Mouse (Mus musculus) kidney, embryonic 15.5 days (tissue): ENCODE measurements around the gene Rere. TPM values are rescaled to one million over a fixed set of nuclear protein-coding genes. Genes with fewer than 3 reads are reported as not detected.

Experiments used
- ATAC-seq: fragments of 200-750 bp; cut with Nextera tagmentation; replicated peaks from 2 replicates; pipeline ENCODE4 v1.8.0; 2017; ENCODE audit warnings: moderate TSS enrichment; ENCODE audit not compliant: low FRiP score
- H3K27ac ChIP-seq: fragments of 300-500 bp; sonication (generic); 2 replicates; pipeline ENCODE4 v1.5.1; 2015; ENCODE audit warnings: mild to moderate bottlenecking, inconsistent platforms
- H3K27me3 ChIP-seq: fragments of 300-500 bp; sonication (generic); 2 replicates; pipeline ENCODE4 v1.6.1; 2015; ENCODE audit warnings: inconsistent platforms
- H3K36me3 ChIP-seq: fragments of 300-500 bp; sonication (generic); 2 replicates; pipeline ENCODE4 v1.6.1; 2015; ENCODE audit warnings: inconsistent platforms
- H3K4me1 ChIP-seq: fragments of 300-500 bp; sonication (generic); 2 replicates; pipeline ENCODE4 v1.6.1; 2015; ENCODE audit warnings: inconsistent platforms
- H3K4me2 ChIP-seq: fragments of 300-500 bp; sonication (generic); 2 replicates; pipeline ENCODE4 v1.6.1; 2015; ENCODE audit warnings: moderate library complexity, mild to moderate bottlenecking, inconsistent platforms
- H3K4me3 ChIP-seq: fragments of 300-500 bp; sonication (generic); replicated peaks from 2 replicates; pipeline ENCODE4 v1.5.1; 2015; ENCODE audit warnings: mild to moderate bottlenecking, inconsistent platforms
- H3K9ac ChIP-seq: fragments of 300-500 bp; sonication (generic); 2 replicates; pipeline ENCODE4 v1.6.1; 2015; ENCODE audit warnings: mild to moderate bottlenecking, inconsistent platforms
- H3K9me3 ChIP-seq: fragments of 300-500 bp; sonication (generic); replicated peaks from 2 replicates; pipeline ENCODE4 v1.6.1; 2016; ENCODE audit warnings: inconsistent platforms
- WGBS: fragments of 180-500 bp; shearing (Covaris S2); methylation state at CpG from one replicate; pipeline ENCODE4 v1.1.7; 2015; ENCODE audit warnings: mixed read lengths; 5-methylcytosine and 5-hydroxymethylcytosine counted together
- polyA plus RNA-seq: library from polyadenylated mRNA; unstranded; fragments of >200 nt; fragmentation: Nextera tagmentation; extraction: Ambion mirVana; gene quantifications from 2 replicates; pipeline ENCODE4 v1.2.1, GENCODE M21; 2015

Rere gene
- polyA plus RNA-seq, 1 experiment from 2014 or later = 35.1 TPM

- no peak for ATAC-seq
- Histone ChIP-seq H3K36me3 (peaks cover 18% of the 10 kb centered on the region), H3K27ac (no peak overlapping the region), H3K9me3 (no peaks in the 10 kb centered on the region; the same call in 1 of the 2 replicates), H3K4me1 (peaks cover 28% of the 10 kb centered on the region), H3K27me3 (no peaks in the 10 kb centered on the region), H3K4me2 (no peak overlapping the region), H3K4me3 (no peak overlapping the region), H3K9ac (no peak overlapping the region)
- 95% methylated on average over 3 of the region's 3 CpGs for WGBS
Observed at GRCm38 (mm10) chr4:150291900-150292299, 10.5 kb downstream of the Rere start.

- WGBS = 95% methylated on average over 7 of the region's 7 CpGs
- no peak for ATAC-seq
- no peak overlapping the region for H3K9ac ChIP-seq
- no peak overlapping the region for H3K4me3 ChIP-seq
- H3K27ac ChIP-seq = no peak overlapping the region
- H3K4me2 ChIP-seq = no peak overlapping the region
- H3K9me3 ChIP-seq = no peaks in the 10 kb centered on the region; the same call in 1 of the 2 replicates
- peaks cover 18% of the 10 kb centered on the region for H3K36me3 ChIP-seq
- H3K27me3 ChIP-seq = no peaks in the 10 kb centered on the region
- H3K4me1 ChIP-seq = peaks cover 1% of the 10 kb centered on the region; the same call in 1 of the 2 replicates
Observed at GRCm38 (mm10) chr4:150294870-150295269, 13.4 kb downstream of the Rere start.

GRCm38 (mm10) chr4:150295966-150296365 lies 14.5 kb downstream of the Rere start:
- no peak for ATAC-seq
- Histone ChIP-seq H3K9me3 (no peaks in the 10 kb centered on the region; the same call in 1 of the 2 replicates), H3K4me1 (no peaks in the 10 kb centered on the region), H3K9ac (no peak overlapping the region), H3K27me3 (no peaks in the 10 kb centered on the region), H3K4me3 (no peak overlapping the region), H3K4me2 (no peak overlapping the region), H3K36me3 (peaks cover 14% of the 10 kb centered on the region), H3K27ac (no peak overlapping the region)
- 97% methylated on average over 7 of the region's 7 CpGs for WGBS

GRCm38 (mm10) chr4:150302726-150303125 lies 21.3 kb downstream of the Rere start:
- H3K36me3 ChIP-seq = 0 out of 2 replicates have a peak, but pooled peaks cover 4% of the 10 kb centered on the region
- 88% methylated on average over 8 of the region's 8 CpGs for WGBS
- no peaks in the 10 kb centered on the region for H3K9me3 ChIP-seq
- no peak overlapping the region for H3K4me2 ChIP-seq
- peaks cover 33% of the 10 kb centered on the region for H3K4me1 ChIP-seq
- H3K9ac ChIP-seq = no peak overlapping the region
- H3K4me3 ChIP-seq = no peak overlapping the region
- no peak for ATAC-seq
- H3K27ac ChIP-seq = no peak overlapping the region
- H3K27me3 ChIP-seq = no peaks in the 10 kb centered on the region

- Histone ChIP-seq H3K27ac (0 out of 2 replicates have a peak overlapping the region, but pooled peaks have one; percentile 18), H3K27me3 (no peaks in the 10 kb centered on the region), H3K36me3 (no peaks in the 10 kb centered on the region), H3K4me3 (no peak overlapping the region), H3K9ac (no peak overlapping the region), H3K9me3 (no peaks in the 10 kb centered on the region), H3K4me1 (peaks cover 50% of the 10 kb centered on the region), H3K4me2 (no peak overlapping the region)
- ATAC-seq = no peak
- 55% methylated on average over 2 of the region's 2 CpGs for WGBS
Observed at GRCm38 (mm10) chr4:150306701-150307100, 25.3 kb downstream of the Rere start.

GRCm38 (mm10) chr4:150307226-150307625 lies 25.8 kb downstream of the Rere start:
- H3K27ac ChIP-seq = no peak overlapping the region
- H3K9ac ChIP-seq = no peak overlapping the region
- no peak for ATAC-seq
- H3K9me3 ChIP-seq = no peaks in the 10 kb centered on the region
- H3K4me3 ChIP-seq = no peak overlapping the region
- H3K27me3 ChIP-seq = no peaks in the 10 kb centered on the region
- WGBS = 96% methylated on average over 1 of the region's 1 CpGs
- peaks cover 50% of the 10 kb centered on the region for H3K4me1 ChIP-seq
- H3K4me2 ChIP-seq = no peak overlapping the region
- H3K36me3 ChIP-seq = no peaks in the 10 kb centered on the region

- Histone ChIP-seq H3K4me2 (no peak overlapping the region), H3K4me3 (no peak overlapping the region), H3K36me3 (no peaks in the 10 kb centered on the region), H3K27me3 (no peaks in the 10 kb centered on the region), H3K9me3 (no peaks in the 10 kb centered on the region), H3K9ac (no peak overlapping the region), H3K27ac (no peak overlapping the region), H3K4me1 (peaks cover 36% of the 10 kb centered on the region)
- 65% methylated on average over 2 of the region's 2 CpGs for WGBS
- ATAC-seq = no peak
Observed at GRCm38 (mm10) chr4:150311431-150311830, 30.0 kb downstream of the Rere start.

- ATAC-seq = no peak
- Histone ChIP-seq H3K4me3 (no peak overlapping the region), H3K4me1 (peaks cover 26% of the 10 kb centered on the region; the same call in 1 of the 2 replicates), H3K9me3 (no peaks in the 10 kb centered on the region), H3K9ac (no peak overlapping the region), H3K27ac (no peak overlapping the region), H3K4me2 (no peak overlapping the region), H3K36me3 (no peaks in the 10 kb centered on the region), H3K27me3 (no peaks in the 10 kb centered on the region)
- 91% methylated on average over 2 of the region's 2 CpGs for WGBS
Observed at GRCm38 (mm10) chr4:150312646-150313045, 31.2 kb downstream of the Rere start.

GRCm38 (mm10) chr4:150315301-150315700 lies 33.9 kb downstream of the Rere start:
- ATAC-seq = no peak
- WGBS = 96% methylated on average over 19 of the region's 19 CpGs
- 0 out of 2 replicates have a peak, but pooled peaks cover 18% of the 10 kb centered on the region for H3K4me1 ChIP-seq
- H3K9ac ChIP-seq = no peak overlapping the region
- no peak overlapping the region for H3K27ac ChIP-seq
- no peaks in the 10 kb centered on the region for H3K27me3 ChIP-seq
- no peaks in the 10 kb centered on the region for H3K9me3 ChIP-seq
- H3K4me2 ChIP-seq = no peak overlapping the region
- H3K36me3 ChIP-seq = no peaks in the 10 kb centered on the region
- H3K4me3 ChIP-seq = no peak overlapping the region

GRCm38 (mm10) chr4:150316546-150316945 lies 35.1 kb downstream of the Rere start:
- no peak overlapping the region for H3K4me3 ChIP-seq
- H3K27ac ChIP-seq = no peak overlapping the region
- H3K4me2 ChIP-seq = no peak overlapping the region
- 69% methylated on average over 1 of the region's 1 CpGs for WGBS
- no peaks in the 10 kb centered on the region for H3K36me3 ChIP-seq
- 0 out of 2 replicates have a peak, but pooled peaks cover 9% of the 10 kb centered on the region for H3K4me1 ChIP-seq
- no peak for ATAC-seq
- no peak overlapping the region for H3K9ac ChIP-seq
- no peaks in the 10 kb centered on the region for H3K27me3 ChIP-seq
- H3K9me3 ChIP-seq = no peaks in the 10 kb centered on the region

- Histone ChIP-seq H3K4me3 (no peak overlapping the region), H3K9me3 (0 out of 2 replicates have a peak, but pooled peaks cover 3% of the 10 kb centered on the region), H3K36me3 (peaks cover 1% of the 10 kb centered on the region; the same call in 1 of the 2 replicates), H3K4me1 (peaks cover 2% of the 10 kb centered on the region; the same call in 1 of the 2 replicates), H3K4me2 (no peak overlapping the region), H3K27me3 (no peaks in the 10 kb centered on the region), H3K9ac (no peak overlapping the region), H3K27ac (no peak overlapping the region)
- 90% methylated on average over 3 of the region's 3 CpGs for WGBS
- ATAC-seq = no peak
Observed at GRCm38 (mm10) chr4:150325046-150325801, 43.8 kb downstream of the Rere start.

- H3K4me2 ChIP-seq = no peak overlapping the region
- no peaks in the 10 kb centered on the region for H3K27me3 ChIP-seq
- no peak overlapping the region for H3K27ac ChIP-seq
- peaks cover 2% of the 10 kb centered on the region; the same call in 1 of the 2 replicates for H3K4me1 ChIP-seq
- peaks cover 4% of the 10 kb centered on the region; the same call in 1 of the 2 replicates for H3K36me3 ChIP-seq
- 0 out of 2 replicates have a peak, but pooled peaks cover 3% of the 10 kb centered on the region for H3K9me3 ChIP-seq
- no peak overlapping the region for H3K9ac ChIP-seq
- no peak for ATAC-seq
- no peak overlapping the region for H3K4me3 ChIP-seq
- WGBS = 85% methylated on average over 2 of the region's 2 CpGs
Observed at GRCm38 (mm10) chr4:150326005-150326404, 44.6 kb downstream of the Rere start.
